Mouse (Mus musculus): ENCODE data around the gene Zfp113. TPM values are rescaled to one million over a fixed set of nuclear protein-coding genes. Genes with fewer than 3 reads are reported as not detected.

Zfp113 gene
- 1 to 10 TPM; 4.4 to 4.8 TPM for total RNA-seq (2023)

DNA sequence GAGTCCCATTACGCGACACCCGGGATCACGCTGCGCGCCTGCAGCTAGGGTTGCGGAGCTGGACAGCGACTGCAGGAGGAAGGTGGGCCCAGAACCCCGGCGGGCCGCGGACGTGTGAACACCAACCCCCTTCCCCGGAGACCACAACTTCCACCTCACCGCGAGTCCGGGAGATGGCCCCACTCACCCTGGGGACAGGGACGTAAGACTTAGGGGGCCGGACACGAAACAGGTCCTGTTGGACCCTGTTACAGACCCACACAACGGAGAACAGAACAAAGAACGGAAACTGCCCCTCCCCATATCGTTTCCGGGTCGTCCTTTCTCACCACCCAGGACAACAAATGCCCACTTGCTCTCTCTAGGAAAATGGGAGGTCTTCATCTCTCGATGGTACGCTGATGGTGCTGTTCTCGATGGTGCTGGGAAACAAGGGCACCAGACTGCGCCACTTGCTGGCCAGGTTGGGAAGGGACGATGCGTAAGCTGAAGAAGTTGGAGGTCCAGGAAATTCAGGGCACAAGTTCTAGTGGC is at the start of gene Zfp113:
Zfp113 (minus strand) TSS at position 302 of the 534 bp plus-strand sequence.

DNA sequence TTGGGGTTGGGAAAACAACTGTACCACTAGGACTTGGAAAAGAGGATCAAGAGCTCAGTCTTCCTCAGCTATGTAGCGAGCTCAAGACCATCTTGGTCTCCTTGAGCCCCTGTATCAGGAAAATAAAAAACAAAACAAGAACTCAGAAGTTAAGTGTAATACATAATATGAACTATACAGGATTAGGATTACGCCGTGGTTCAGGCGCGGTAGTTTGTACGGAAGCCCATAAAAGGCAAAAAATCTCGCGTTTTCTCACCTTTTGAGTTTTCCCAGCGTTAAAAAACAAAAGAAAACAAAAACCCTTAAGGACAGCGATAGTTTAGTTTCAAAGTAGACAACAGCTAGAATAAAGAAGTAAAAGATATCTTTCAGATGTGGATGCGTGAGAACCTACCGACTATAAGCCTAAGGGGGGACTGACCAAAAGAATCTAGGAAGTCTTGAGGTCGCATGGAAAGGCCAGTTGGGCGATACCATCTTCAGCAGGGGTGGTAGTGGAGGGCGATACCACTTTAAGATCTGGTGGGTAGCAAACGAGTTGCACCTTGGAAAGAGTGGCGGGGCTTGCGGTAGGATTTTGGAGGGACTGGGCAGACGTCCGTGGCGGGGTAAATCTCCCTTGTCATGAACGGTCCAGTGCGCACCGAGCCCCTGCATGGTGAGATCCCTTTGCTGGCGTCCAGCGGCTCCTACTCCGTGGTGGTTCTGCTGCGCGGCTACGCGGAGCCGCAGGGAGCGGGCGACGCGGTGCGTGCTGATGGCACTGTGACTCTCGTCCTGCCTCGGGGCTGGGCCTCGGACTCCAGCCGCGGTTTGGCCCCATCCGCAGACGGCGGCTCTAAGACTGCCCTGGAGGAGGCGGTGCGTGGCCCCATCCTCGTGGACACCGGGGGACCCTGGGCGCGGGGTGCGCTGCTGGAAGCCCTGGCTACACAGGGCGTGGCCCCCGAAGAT is 38.5 kb upstream of the Zfp113 start, which contains the start of gene Mblac1:
Mblac1 (plus strand) TSS at position 544 of the 957 bp plus-strand sequence.

DNA sequence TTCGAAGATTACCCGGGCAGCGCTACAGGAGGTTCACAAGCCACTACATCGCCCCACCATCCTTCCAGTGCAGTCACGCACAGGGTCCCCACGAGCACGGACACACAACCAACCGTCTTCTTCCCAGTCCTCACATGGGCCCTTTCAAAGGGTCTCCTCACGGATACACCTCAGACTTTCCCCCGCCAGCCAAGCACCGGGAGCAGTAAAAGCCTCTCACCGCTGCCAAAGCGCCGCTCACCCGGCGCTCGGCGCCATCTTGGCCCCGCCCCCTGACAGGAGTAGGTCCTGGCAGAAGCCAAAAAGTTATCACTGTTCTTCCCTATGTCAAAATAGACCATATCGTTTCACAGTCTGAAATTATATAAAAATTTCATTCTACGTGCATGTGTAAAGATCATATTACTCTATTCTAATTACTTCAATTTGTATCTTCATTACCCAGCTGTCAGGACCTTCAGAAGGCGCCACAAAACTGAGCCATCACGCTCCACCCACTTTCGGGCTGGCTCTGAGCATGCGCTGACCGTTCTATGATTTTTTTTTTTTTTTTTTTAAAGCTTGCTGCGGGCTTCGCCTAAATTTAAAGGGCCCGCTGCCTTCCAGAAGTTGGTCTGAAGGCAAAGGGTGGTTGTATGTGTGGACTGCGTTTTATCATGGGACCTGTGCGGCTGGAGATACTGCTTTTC is 31.6 kb upstream of the Zfp113 start, which contains the start of the genes Taf6 and Cnpy4:
Taf6 (minus strand) TSS at position 502 of the 689 bp plus-strand sequence.
Cnpy4 (plus strand) TSS at position 536 of the 689 bp plus-strand sequence.

DNA sequence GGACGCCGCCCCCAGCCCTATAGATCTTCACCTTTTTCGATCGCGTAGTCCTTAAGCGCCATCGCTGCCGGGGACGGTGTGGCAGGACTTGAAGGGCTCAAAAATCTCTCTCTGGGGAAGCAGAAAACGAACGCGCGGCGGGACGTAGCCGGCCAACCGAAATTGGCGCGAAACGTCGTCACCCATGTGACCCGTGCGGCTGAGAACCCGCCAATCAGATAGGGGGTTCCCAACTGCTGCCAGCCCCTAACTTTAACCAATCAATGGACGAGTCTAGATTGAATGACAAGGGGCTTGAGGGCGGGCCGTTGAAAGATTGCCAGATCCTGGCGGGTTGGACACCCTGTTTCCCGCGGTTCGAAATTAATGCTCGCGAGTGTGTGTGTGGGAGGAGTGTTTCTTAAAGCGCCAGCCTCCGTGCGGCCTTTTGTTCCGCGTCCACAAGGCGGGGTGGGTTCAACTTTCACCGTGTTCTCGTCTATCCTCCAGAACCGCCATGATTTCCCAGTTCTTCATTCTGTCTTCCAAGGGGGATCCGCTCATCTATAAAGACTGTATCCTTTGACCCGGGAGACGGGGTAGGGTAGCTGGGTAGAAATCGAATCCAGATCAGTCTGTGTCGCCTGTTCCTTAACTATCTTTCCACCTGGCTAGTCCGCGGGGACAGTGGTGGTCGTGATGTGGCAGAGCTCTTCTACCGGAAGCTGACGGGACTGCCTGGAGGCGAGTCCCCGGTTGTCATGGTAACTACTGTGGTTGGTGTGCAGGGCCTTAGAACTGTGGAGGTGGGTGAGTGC is 16.3 kb upstream of the Zfp113 start, which contains the start of the genes Ap4m1 and Mcm7:
Ap4m1 (plus strand) TSS at position 308 of the 797 bp plus-strand sequence.
Mcm7 (minus strand) TSS at position 728 of the 797 bp plus-strand sequence.

DNA sequence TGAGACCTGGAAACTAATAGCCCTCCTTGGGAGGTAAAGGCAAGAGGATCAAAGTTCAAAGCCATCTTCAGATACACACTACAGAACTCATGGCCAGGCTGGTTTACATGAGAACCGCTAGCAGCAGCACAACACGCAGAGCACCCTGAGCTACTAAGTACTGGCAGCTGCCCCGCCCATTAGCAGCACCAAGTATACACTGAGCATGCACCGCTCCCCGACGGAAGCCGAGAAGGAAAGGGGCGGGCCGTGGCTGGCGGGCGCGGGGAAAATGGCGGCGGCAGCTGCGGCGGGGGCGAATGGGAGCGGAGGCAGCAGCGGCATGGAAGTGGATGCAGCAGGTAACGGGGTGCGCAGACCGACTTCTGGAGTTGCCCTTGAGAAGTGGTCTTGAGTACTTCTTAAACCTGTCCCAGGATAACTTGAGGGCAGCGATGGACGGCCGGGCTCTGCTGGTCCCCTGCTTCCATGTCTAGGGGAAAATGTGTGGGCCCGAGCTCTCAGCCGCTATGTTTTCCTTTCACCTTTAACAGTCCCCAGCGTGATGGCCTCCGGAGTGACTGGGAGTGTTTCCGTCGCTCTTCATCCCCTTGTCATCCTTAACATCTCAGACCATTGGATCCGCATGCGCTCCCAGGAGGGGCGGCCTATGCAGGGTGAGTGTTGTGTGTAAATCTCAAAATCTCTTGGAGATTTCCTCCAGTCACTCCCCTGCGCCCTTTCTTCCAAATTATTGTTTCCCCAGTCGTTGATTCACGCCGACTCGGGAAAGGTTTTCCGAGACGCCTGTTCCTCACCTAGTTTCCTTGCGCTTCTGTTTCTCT is 5.5 kb upstream of the Zfp113 start, which contains the start of gene Cops6:
Cops6 (plus strand) TSS at position 230 of the 824 bp plus-strand sequence.

DNA sequence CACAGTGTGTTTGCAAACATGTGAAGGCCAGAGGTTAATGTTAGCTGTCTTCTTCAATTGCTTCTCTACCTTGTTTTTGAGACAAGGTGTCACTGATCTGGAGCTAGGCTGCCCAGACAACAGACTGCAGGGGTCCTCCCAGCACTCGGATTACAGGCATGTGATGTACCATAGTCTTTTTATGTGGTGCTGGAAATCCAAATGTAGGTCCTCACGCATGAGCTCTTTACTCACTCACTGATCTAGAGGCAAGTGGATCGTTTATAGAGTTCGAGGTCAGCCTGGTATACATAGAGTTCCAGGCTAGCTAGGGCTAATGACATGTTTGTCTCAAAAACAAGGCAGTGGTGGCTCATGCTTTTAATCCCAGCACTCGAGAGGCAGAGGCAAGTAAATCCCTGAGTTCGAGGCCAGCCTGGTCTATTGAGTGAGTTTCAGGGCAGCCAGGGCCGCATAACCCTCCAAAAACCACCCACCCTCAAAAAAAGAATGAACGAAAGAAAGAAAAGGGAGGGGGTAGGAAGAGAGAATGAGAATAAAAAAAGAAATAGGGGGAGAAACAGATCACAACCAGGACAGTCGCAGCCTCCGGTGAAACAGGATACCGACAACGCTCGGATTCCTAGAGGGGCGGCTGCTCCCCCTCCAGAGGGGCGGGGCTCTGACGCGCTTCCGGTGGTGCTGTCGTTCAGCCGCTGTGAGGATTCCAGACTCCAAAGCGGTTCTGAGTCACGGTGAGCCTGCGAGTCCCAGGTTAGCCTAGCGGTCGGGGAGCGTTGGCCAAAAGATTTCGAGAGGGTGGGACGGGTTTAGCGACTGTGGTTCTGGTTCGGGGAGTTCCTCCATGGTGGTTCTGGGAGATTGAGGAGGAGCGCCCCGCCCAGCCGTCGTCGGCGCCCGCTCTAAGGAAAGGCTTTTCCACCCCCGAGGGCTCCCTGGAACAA is 39.0 kb downstream of the Zfp113 start, which contains the start of gene Zscan21:
Zscan21 (plus strand) TSS at position 649 of the 944 bp plus-strand sequence.

Other genes with a start within 250 kb of the Zfp113 start
- gene Cyp3a13, start 234.1 kb downstream of the Zfp113 start, total RNA-seq (2023): not detected
- gene Gjc3, start 192.6 kb downstream of the Zfp113 start, total RNA-seq (2023): not detected
- under 1 TPM; 0.64 to 0.91 TPM for gene Azgp1, start 174.2 kb downstream of the Zfp113 start, total RNA-seq (2023)
- gene Smok3a, start 134.5 kb downstream of the Zfp113 start, total RNA-seq (2023): not detected
- gene Smok3b, start 134.3 kb downstream of the Zfp113 start, total RNA-seq (2023): not detected
- not detected for gene Smok3c, start 102.5 kb downstream of the Zfp113 start, total RNA-seq (2023)
- 1 to 10 TPM; 6.8 to 8.4 TPM for gene Zkscan1, start 70.7 kb downstream of the Zfp113 start, total RNA-seq (2023)
- gene Zscan21, start 38.8 kb downstream of the Zfp113 start, total RNA-seq (2023): 1 to 10 TPM; 5.3 to 6.4 TPM
- gene Cops6, start 5.3 kb upstream of the Zfp113 start, total RNA-seq (2023): 10 to 100 TPM; 40.2 to 44.5 TPM
- gene Ap4m1, start 16.3 kb upstream of the Zfp113 start, total RNA-seq (2023): 10 to 100 TPM; 24.8 to 30.5 TPM
- 100 to 1,000 TPM; 136 to 138 TPM for gene Mcm7, start 16.7 kb upstream of the Zfp113 start, total RNA-seq (2023)
- gene Taf6, start 31.7 kb upstream of the Zfp113 start, total RNA-seq (2023): 10 to 100 TPM; 23.3 to 24.1 TPM
- gene Cnpy4, start 31.7 kb upstream of the Zfp113 start, total RNA-seq (2023): 10 to 100 TPM in 1 of 2 experiments, 1 to 10 TPM in 1; 9.4 to 14.5 TPM
- gene Mblac1, start 38.6 kb upstream of the Zfp113 start, total RNA-seq (2023): 1 to 10 TPM; 4.1 to 4.8 TPM
- gene Nxpe5, start 70.2 kb upstream of the Zfp113 start, total RNA-seq (2023): under 1 TPM; 0.64 to 0.75 TPM
- gene Lamtor4, start 99.7 kb upstream of the Zfp113 start, total RNA-seq (2023): 100 to 1,000 TPM; 171 to 172 TPM
- gene BC037034, start 108.3 kb upstream of the Zfp113 start, total RNA-seq (2023): 100 to 1,000 TPM; 118 to 120 TPM
- gene Gal3st4, start 117.1 kb upstream of the Zfp113 start, total RNA-seq (2023): not detected
- not detected for gene Gm43720, start 124.2 kb upstream of the Zfp113 start, total RNA-seq (2023)
- 1 to 10 TPM; 2.7 to 3.6 TPM for gene Gpc2, start 124.3 kb upstream of the Zfp113 start, total RNA-seq (2023)
- 1 to 10 TPM; 1.4 to 2.7 TPM for gene Stag3, start 124.5 kb upstream of the Zfp113 start, total RNA-seq (2023)
- 1 to 10 TPM; 1.3 to 1.7 TPM for gene Pvrig, start 186.2 kb upstream of the Zfp113 start, total RNA-seq (2023)